Mouse (Mus musculus): Measurements from ENCODE around the gene Med13l. TPM values are rescaled to one million over a fixed set of nuclear protein-coding genes. Genes with fewer than 3 reads are reported as not detected.
"Not testable (repeated sequence)": the region's sequence is repeated elsewhere in the genome, so short reads cannot be mapped to it uniquely, and the experiment has no call there.

Gene Med13l
- total and polyA plus RNA-seq, 3 experiments = 17.0 to 34.3 (median 31.5) TPM

DNA sequence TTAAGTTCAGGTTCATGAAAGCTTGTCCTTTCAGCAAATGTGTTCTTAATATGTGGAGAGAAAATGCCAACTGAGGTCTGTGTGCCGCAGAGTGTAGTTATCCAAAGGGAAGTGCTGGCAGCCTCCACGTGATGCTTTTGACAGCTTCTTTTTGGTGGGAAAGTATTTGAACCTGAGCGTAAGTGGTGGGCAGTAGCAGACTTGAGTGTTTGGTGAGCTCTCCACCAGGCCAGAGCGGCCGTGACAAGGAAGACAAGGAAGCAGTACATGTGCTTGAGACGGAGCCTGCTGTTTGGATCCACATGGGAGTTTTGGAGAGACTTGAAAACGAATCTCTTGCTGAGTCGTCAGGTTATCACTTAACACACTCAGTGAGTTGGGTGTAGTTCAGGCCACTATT, 71.9 kb downstream of the Med13l start:
- no peak for DNase-seq

DNA sequence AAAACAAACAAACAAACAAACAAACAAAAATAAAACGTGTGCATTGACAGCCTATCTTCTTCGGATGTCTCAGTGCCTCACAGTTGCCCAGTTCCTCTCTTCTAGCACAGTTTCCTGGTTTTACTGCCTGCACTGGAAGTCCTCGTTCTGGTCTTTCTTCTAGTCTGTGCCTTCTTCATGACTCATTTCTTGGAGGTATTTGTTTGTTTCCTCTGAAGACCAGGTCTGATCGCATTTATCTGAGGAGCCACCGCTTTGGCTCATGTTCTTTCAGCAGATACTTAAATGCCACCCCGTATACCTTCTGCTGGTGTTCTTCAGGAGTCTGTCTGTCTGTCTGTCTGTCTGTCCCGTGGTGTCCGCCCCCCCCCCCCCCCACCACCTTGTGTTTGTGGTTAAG, 72.6 kb downstream of the Med13l start:
- no peak for DNase-seq

DNA sequence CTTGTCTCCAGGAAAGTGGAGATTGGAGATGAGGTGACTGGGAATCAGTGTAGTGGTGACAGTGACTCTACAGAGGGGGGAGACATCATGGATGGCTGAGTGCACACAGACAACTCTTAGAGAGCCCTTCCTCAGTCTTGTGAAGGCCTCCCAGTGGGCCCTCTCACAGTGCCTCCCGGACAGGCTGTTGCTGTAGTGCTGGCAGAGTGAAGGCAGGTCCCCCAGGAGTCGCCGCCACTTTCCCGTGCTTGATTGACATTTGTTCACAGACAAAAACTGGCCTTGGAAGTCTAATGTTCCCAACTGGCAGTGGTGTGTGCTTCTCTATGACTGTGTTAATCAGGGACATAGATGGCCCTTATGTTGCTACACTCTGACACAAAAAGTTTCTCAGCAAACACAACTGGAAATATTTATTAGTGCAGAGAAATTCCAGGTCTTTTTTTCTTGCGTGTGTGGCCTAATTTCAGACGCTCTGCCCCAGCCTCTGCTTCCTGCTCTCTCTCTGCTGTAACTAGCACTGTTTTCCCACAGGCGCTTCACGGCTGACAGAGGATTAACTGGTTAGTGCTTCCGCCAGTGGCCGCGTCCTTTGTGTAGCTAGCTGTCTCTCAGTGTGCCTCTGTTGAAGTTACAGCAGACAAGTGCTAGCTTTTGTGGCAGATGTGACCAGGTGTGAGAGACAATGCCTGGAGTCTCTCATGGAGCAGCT, 75.2 kb downstream of the Med13l start:
- peak; percentile 18 for DNase-seq

DNA sequence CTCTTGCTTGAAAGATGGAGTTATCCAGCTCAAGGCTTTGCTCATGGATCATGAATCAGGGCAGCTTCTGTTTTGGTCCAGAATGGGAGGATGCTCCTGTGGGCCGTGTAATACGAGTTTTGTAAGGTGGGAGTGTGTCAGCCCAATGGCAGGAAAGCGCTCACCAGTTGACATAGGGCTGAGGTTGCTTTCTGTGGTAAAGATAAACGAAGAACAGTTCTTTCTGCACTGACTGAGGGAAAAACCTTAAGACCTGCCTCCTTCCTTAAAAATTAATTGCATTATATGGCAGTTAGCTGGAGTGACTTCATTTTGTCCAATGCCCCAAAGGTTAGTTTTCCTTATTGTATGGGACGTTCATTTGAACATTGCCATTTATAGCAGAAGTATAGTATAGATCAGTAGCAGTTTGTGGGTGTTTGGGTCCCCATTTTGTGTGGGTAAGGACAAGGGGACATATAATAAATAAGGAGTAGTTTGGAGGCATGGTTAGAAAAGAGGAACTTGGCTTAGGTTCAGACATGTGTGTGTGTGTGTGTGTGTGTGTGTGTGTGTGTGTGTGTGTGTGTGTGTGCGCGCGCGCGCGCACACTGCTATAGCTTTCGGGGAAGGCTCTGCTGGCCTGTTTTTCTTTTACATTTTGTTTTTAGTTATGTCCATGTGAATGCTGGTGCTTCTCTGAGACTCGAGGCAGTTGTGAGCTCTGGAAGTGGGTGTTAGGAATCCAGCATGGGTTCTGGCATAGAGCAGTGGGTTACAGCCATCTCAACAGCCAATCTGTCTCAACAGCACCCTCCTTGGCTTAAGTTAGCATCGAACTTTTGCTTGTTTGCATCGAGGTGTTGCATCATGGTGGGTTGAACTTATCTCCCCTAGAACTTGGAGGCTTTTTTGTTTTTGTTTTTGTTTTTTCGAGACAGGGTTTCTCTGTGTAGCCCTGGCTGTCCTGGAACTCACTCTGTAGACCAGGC, 76.2 kb downstream of the Med13l start:
- no peak for DNase-seq

DNA sequence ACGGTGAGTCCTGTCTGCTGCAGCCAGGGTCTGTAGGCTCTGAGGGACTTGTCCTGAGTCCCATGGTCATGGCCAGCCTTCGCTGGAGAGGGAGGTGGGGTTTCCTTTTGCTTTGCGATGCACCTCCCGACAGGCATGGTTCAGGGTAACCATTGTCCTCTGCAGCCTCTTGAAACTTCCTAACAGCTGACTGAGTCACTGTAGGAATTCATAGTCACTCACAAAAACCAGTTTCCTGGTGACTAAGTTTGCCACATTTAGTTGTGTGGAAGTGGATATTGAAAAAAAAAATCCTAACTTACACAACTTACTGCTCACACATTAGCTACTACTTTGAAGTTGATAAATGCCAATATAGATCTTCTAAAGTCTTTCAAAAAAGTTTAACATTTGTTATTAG, 77.5 kb downstream of the Med13l start:
- no peak for DNase-seq

DNA sequence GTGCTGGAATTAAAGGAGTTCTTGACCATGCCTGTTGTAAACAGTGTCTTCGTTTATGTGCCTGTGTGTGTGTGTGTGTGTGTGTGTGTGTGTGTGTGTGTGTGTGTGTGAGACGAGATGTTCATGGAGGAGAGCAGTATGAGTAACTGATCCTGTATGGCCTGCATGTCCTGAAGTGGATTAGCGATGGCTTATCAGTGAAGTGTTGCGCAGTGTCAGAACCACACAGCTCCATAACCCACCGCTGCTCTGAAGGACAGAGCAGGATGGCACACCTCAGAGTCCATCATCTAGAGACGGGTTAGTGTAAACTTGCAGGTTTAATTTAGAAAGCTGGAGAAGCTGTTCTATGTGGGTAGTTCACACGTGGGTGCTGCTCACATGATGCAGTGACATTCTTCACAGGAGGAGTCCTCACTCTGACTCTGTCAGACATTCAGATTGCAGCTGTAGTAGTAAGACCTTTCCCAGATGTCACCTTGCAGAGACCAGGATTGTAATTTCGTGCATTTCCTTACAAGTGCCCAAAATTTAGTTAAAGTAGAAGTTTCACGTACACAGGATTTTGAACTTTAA, 78.1 kb downstream of the Med13l start:
- DNase-seq = no peak

DNA sequence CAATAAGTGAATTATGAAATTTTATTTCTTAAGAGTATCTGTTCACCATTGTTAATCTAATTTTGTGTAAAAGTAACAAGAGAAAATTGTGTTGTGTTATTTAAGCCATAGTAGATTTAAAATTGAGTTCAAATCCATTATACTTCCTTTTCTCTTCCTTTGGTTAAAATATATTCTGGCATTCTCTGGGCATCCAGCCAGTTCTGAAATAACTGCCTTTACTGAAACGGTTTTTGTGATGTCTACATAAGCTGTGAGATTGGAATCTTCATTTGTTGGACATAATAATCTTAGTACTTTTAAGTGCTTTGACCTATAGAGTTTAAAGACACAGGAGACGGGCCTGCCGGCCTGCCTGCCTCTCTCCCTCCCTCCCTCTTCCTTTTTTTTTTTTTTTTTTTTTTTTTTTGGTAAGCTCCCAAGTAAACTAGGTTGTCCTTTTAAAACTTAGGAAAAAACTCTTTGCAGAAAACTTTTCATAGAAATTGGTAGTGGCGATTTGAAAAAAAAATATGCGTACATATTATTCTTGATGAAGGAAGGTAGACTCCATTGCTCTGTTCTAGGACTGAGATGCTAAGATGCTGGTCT, 78.7 kb downstream of the Med13l start:
- no peak for DNase-seq

DNA sequence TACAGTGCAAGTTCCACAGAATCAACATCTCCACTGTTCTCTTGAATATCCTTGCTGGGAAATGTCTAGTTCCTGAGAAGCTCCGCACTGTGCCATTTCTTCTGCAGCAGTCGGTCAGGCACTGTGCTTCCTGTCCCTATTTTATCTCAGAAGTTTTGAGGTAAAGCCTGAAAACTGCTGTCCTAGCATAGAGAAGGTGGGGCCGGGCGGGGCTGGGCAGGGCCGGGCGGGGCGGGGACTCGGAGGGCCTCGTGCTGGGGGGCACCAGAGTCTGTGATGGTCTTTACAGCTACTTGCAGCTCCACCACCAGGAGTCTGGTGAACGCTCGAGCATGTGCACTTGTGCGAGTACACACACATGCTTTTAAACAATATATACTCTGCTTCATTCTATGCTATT, 83.6 kb downstream of the Med13l start:
- no peak for DNase-seq

DNA sequence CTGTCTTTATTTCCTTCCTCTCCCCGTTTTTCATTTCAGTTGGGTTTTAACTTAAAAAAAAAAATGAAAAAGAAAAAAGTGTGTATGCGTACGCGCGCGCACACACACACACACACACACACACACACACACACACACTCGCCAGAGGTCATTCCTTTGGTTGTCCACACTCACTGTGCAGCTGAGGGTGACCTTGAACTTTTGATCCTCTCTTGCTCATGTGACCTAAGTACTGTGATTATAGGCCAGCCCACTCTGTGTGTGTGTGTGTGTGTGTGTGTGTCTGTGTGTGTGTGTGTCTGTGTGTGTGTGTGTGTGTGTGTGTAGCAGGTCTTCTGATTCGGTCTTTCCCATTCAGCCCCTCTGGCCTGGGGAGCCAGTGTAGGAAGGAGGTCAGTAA, 84.0 kb downstream of the Med13l start:
- DNase-seq = peak; percentile 21

DNA sequence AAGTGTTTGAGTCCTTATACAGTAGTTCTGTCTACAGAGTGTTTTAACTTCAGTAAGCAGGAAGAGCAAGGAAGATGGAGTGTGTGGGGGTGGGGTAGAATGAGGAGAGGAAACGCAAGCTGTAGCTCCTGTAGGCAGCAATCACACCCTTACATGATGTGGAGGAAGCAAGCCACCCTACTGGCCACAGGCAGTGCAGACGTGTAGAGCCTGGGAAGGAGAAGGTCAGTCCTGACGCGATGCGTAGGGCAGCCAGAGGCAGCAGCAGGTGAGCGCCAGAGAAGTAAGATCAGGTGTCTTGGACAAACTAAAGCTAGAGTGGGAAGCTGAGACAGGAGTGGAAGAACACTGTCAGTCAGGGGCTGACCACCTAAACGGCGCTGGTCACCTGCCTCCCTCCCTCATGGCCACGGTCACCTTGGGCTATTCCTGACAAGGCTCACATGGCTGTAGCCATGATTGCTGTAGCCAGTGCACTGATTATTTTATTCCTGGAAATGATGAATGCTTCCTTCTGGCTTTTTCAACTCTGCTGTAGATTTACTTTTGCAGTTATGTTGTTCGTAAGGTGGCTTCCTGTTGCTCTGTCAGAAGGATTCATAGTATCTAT, 84.8 kb downstream of the Med13l start:
- no peak for DNase-seq

DNA sequence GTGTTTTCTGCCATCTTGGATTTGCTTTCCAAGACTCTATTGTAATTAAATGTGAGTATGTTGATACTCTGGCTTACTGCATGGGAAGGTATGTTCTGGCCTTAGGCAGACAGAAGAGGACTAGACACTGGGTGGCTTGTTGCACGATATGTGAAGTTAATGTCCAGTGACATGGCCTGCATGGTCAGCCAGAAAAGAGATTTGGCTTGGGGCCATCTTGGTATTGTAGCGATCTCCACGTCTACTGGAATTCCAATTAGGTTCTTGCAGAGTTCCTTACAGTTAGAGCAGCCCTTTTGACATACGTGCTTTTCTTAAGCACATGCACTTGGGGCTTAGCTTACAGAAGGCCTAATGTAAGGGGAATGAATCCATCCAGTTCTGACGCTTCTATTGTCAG, 86.4 kb downstream of the Med13l start:
- DNase-seq = no peak

DNA sequence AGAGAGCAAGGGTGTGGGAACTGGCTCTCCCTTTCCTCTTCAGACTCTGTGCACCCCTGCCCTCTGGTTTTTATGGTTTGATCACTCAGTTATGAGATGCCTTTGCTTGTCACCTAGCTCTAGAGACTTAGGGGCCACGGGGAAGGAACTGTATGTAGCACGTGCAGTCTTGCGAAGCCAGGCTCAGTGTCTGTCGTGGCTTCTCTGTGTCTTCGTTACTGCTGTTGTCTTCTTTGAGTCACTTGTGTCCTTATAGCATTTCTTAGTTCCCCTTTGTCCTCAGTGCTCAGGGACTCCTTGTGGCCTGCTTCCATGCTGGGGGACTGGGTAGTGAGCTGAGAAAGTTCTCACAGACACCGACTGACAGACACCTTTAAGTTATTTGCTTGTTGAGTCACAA, 86.9 kb downstream of the Med13l start:
- no peak for DNase-seq

DNA sequence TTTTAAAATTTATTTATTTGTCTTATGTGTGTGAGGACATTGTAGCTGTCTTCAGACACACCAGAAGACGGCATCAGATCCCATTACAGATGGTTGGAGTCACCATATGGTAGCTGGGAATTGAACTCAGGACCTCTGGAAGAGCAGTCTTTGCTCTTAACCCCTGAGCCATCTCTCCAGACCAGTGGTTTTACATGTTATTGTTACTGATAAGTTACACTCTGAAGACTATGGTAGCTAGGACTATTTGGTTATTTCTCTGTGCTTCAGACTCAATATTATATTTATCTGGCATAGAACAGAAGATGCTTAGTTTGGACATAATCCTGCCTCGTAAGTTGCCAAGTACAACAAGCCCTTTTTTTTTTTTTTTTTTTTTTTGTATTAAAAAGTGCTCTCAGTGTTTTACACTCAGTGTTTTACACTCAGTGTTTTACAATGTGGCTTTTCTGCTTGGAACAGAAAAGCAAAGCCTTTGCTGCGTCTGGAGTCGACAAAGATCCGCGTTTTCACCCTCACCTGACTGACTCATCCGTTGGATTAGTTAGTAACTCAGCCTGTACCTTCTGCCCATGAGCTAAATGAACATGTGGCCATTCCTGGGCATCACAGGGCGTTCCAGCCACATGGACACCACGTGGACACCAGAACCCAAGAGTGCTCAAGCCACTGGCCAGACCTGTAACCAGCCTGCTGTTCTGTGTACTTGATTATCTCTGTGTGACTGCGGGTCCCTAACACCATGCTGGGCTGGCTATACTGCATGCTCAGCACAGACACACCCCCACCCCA, 88.9 kb downstream of the Med13l start:
- DNase-seq = no peak

DNA sequence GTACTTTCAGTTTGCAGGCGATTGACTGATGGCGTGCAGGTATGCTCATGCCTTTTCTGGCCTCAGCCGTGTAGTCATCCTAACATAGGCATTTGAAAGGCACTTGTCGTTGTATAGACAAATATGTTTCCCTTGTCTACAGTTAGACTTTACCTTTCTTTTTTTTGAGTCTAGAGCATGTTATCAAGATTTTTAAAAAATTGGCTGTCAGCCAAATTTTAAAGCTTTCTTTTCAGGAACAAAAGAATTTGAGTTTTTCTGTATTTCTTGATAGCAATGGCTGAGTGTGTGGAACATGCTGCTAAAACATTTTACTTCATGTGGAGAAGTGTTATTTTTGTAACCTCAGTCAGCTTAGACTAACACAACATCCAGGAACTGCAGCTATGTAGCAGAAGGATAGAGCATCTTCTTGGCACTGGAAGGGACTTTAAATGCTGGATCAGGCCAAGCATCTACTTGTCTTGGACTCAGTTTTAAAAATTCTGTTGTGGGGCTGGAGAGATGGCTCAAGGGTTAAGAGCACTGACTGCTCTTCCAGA, 89.6 kb downstream of the Med13l start:
- no peak for DNase-seq

DNA sequence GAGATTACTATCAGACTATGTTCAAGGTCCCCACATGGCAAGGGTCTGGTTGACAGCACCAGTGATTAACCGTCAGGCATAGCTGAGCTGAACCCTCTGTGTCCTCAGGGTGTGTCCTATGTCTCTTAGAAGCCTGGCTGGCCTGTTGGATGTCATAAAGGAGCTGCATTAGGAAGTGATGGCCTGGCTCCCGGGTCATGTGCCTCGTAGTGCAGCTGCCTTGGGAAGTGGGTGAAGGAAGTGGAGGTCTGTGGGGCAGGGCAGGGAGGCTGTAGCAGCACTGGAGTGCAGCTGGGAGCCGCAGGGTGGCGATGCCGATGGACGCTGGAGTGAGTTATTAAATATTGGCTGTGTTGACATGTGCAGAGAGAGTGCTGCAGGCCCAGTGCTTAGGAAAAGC, 90.3 kb downstream of the Med13l start:
- peak; percentile 36 for DNase-seq

DNA sequence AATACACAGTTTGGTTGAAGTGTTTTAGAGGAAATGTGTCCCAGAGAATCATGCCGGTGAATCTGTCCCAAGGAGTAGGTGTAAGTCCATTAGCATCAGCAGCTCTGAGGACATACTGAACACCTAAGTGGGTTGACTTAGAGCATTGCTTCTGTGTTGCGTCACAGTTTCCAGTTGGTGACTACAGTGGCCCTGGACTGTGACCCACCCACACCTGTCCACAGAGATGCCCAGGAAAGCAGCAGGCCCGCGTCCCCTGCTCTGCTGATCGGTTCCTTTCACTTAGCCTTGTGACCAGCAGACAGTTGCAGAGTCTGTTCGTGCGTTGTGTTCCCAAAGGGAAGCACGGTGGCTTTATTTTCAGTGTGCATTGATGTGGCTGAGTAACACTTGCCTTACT, 92.1 kb downstream of the Med13l start:
- DNase-seq = no peak

DNA sequence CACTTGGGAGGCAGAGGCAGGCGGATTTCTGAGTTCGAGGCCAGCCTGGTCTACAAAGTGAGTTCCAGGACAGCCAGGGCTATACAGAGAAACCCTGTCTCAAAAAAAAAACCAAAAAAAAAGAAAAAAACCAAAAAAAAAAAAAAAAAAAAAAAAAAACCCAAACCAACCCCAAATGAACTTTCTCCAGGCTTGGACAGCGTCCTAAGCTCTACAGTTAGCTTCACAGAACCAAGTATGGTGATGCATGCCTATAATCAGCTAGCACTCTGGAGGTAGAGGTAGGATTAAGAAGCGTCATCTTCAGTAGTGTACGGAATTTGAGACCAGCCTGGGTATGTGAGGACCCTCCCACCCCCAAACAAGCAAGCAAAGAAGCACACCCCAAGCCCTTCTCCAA, 92.6 kb downstream of the Med13l start:
- not testable (repeated sequence) for DNase-seq

DNA sequence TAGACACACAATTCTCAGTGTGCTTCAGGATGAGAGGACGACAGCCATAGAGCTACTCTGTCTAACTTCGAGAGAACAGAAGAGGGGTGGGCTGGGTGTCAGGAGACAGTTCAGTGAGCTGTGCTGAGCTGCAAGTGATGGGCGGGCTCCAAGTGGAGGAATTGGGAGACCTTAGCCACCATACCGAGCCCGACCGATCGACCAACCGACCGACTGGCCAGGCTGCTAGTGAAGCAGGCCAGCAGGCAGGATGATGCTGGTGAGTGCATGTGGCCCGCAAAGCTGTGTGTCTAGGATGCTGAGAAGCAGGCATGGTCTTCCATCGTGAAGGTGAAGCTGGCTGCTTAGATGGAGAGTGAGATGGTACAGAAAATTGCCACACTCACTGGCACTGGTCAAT, 94.1 kb downstream of the Med13l start:
- no peak for DNase-seq

DNA sequence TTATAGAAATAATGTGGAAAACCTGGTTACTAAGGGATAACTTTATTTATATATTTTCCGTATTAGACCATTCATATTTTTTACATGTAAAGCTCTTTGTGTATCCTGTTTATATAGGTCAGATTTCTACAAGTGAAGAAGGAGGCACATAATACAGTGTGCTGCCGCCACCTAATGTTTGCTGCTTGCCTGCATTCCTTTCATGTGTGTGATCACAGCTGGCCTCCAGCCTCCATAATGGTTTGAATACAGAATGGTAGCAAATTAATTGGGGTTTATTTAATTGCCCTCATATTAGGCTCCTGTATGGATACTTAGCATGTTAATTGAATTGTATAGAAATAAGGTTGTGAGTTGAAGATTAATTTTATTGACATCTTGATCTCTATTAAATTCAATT, 94.5 kb downstream of the Med13l start:
- no peak for DNase-seq

DNA sequence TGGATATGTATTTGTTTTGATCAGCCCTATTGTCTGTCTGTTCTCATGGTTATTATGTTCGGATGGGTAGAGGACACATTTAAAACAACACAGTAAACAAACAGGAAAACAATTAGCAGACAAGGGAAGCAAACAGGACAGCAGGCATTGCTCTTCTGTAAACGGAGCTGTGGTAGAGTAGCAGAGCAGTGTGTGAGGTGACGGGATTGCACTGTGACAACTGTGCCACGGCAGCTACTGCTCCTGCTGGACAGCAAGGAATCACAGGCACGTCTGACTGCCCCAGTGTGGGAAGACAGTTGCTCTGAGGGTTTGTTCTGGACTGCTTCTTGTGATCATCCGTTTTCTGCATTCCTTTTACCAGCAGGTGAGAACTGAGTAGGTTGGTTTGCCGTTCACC, 94.9 kb downstream of the Med13l start:
- DNase-seq = no peak

DNA sequence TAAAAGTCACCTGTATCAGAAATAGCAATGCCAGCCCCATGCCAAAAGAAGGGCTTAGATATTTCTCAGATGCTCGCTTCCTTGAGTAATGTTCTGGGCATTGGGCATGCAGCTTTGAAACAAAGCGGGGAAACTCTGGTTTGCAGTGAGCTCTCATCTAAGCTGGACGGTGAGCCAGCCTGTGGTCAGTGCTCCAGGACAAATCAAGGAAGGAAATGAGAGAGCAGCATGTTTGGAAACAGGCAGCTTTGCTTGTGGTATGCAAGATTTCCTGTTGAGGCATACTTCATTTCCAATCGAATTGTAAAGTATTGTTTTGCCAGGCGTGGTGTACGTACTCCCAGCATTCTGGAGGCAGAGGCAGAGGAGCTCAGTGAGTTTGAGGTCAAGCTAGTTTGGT, 95.5 kb downstream of the Med13l start:
- no peak for DNase-seq
